Mouse (Mus musculus): ENCODE measurements around the gene Spg7. TPM values are rescaled to one million over a fixed set of nuclear protein-coding genes. Genes with fewer than 3 reads are reported as not detected.

The Spg7 gene
- polyA plus RNA-seq, 1 experiment, result 65.1 TPM

- Histone ChIP-seq H3K27ac (ENCODE audit: insufficient read depth, low read depth, low read length) (no peak overlapping the region), H3K4me3 (ENCODE audit: insufficient read depth, low read length) (no peak overlapping the region), H3K4me1 (ENCODE audit: control insufficient read depth, insufficient read depth, low read length) (no peaks in the 10 kb centered on the region)
- TF ChIP-seq CTCF (IDR thresholded peaks at IDR 0.05; ENCODE audit: low read depth, low read length), result no peak
- TF ChIP-seq POLR2A (IDR thresholded peaks at IDR 0.05; ENCODE audit: borderline replicate concordance, low read depth, low read length), result no peak
Observed at GRCm38 (mm10) chr8:123082993-123083392, 20.3 kb downstream of the Spg7 start.

DNA sequence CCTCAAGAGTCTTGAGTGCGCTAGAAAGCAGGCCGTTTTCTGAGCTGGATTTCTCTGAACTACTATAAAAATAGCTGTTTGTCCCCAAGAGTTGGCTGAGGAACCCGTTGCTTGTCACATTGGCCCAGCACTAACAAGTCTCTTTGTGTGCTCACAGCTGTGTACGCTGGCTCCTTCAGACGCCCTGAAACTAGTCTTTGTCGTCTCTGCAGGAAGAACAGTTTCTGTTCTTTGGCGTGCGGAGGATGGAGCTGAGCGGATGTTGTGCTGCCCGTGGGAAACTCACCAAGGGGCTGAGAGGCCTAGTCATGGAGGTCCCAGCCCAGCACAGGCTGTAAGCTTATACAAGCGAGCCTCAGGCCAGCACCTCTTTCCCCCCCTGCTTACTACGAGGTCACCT is 20.9 kb downstream of the Spg7 start:
- Histone ChIP-seq H3K4me3 (ENCODE audit: insufficient read depth, low read length) (no peak overlapping the region), H3K4me1 (ENCODE audit: control insufficient read depth, insufficient read depth, low read length) (no peaks in the 10 kb centered on the region), H3K27ac (ENCODE audit: insufficient read depth, low read depth, low read length) (no peak overlapping the region)
- no peak for TF ChIP-seq CTCF (IDR thresholded peaks at IDR 0.05; ENCODE audit: low read depth, low read length)
- no peak for TF ChIP-seq POLR2A (IDR thresholded peaks at IDR 0.05; ENCODE audit: borderline replicate concordance, low read depth, low read length)

DNA sequence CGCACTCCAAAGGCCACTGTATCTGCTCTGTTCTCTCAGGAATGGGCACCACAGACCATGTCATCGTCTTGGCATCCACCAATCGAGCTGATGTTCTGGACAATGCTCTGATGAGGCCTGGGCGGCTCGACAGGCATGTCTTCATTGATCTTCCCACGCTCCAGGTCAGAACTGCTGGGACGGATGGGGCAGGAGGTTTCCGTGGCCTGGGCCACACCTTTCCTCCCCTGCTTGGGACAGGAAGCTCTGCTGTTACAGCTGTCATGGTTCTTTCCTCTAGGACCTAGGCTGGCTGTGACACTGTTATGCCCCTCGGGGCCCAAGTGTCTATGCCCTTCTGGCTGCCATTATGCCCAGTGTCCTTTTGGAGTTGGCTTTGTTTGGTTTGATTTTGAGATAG is 24.5 kb downstream of the Spg7 start:
- H3K4me3 ChIP-seq (ENCODE audit: insufficient read depth, low read length), result no peak overlapping the region
- no peaks in the 10 kb centered on the region for H3K4me1 ChIP-seq (ENCODE audit: control insufficient read depth, insufficient read depth, low read length)
- TF ChIP-seq CTCF (IDR thresholded peaks at IDR 0.05; ENCODE audit: low read depth, low read length) (no peak), POLR2A (IDR thresholded peaks at IDR 0.05; ENCODE audit: borderline replicate concordance, low read depth, low read length) (no peak)
- no peak overlapping the region for H3K27ac ChIP-seq (ENCODE audit: insufficient read depth, low read depth, low read length)

DNA sequence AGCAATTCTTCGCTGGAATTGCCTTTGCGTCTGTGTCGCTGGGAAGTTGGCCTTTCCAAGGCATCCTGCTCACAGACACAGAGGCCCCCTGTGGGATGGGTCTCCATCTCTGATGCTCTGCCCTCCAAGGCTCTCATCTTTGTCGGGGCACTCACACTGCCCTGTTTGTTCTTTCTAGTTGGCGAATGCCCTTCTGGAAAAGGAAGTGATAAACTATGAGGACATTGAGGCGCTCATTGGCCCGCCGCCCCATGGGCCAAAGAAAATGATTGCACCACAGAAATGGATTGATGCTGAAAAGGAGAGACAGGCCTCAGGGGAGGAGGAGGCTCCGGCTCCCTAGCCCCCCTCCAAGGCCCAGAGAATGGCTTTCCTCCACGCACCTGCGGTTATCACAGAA is 34.5 kb downstream of the Spg7 start:
- no peak for TF ChIP-seq CTCF (IDR thresholded peaks at IDR 0.05; ENCODE audit: low read depth, low read length)
- Histone ChIP-seq H3K27ac (ENCODE audit: insufficient read depth, low read depth, low read length) (no peak overlapping the region), H3K4me3 (ENCODE audit: insufficient read depth, low read length) (no peak overlapping the region), H3K4me1 (ENCODE audit: control insufficient read depth, insufficient read depth, low read length) (peaks cover 8% of the 10 kb centered on the region)

DNA sequence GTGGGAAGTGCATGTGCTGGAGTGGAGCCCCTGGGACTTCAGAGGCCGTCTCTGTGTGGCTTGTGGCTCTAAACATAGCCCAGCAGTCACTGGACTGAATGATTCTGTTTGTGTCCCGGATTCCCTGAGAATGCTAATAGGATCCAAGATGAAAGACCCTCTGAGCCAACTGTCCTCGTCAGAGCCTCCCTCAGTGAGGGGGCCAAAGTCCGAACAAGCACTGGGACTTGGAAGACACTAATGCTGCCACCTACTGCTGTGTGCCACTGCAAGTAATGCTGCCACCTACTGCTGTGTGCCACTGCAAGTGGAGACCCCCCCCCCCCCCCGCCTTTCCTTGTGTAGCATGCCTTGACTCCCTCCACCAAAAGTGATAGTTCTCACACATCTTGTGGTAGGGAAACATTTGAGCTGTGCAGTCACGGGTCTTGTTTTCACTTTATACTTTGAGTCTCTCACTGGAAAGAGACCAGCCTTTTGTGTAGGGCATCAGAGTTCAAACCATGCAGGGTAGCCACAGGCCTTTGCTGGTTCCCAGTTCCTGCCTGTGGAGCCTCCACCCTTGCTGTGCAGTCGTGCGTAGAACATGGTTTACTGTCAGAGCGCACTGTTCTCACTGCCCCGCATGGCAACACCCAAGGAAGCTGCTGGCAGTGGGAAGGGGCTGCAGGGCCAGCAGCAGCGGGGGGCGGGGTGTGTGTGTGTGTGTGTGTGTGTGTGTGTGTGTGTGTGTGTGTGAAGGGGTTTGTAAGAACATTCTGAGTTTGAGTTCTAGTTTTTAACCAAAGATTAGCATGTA is 35.2 kb downstream of the Spg7 start:
- no peak overlapping the region for H3K27ac ChIP-seq (ENCODE audit: insufficient read depth, low read depth, low read length)
- H3K4me1 ChIP-seq (ENCODE audit: control insufficient read depth, insufficient read depth, low read length), result peaks cover 8% of the 10 kb centered on the region
- TF ChIP-seq POLR2A (IDR thresholded peaks at IDR 0.05; ENCODE audit: borderline replicate concordance, low read depth, low read length) (no peak), CTCF (IDR thresholded peaks at IDR 0.05; ENCODE audit: low read depth, low read length) (no peak)
- H3K4me3 ChIP-seq (ENCODE audit: insufficient read depth, low read length), result no peak overlapping the region

DNA sequence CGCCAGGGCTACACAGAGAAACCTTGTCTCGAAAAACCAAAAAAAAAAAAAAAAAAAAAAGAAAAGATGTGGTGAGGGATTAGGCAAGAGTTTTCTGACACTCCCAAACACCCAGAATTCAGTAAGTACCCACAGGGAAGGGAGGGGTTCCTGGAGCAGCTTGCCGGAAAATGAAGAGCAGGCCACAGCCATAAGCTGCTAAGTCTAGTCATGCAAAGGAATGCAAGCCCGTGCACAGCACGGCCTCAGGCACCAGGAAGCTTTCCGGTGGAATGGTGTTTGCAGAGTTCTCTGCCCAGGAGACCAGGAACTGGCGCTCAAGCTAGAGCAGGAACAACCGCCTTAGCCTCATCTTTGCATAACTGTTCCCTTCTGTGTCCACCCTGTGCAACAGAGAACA is 37.5 kb downstream of the Spg7 start:
- no peak overlapping the region for H3K4me3 ChIP-seq (ENCODE audit: insufficient read depth, low read length)

DNA sequence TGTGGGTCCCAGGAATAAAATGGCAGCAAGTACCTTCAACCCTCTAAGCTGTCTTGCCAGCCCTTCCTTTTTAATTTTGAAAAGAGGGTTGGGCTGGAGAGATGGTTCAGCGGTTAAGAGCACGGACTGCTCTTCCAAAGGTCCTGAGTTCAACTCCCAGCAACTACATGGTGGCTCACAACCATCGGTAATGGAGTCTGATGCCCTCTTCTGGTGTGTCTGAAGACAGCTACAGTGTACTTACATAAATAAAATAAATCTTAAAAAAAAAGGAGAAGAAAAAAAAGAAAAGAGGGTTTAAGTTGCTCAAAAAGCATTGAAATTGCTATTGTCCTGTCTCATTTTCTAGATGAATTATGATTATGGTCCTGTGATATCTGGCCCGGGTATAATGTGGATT is 38.5 kb downstream of the Spg7 start:
- TF ChIP-seq POLR2A (IDR thresholded peaks at IDR 0.05; ENCODE audit: borderline replicate concordance, low read depth, low read length), result no peak
- no peak for TF ChIP-seq CTCF (IDR thresholded peaks at IDR 0.05; ENCODE audit: low read depth, low read length)
- peaks cover 10% of the 10 kb centered on the region for H3K4me1 ChIP-seq (ENCODE audit: control insufficient read depth, insufficient read depth, low read length)
- no peak overlapping the region for H3K27ac ChIP-seq (ENCODE audit: insufficient read depth, low read depth, low read length)
- H3K4me3 ChIP-seq (ENCODE audit: insufficient read depth, low read length), result no peak overlapping the region

More for the DNA sequence above, 37.5 kb downstream of the Spg7 start:
- Histone ChIP-seq H3K4me1 (ENCODE audit: control insufficient read depth, insufficient read depth, low read length) (peaks cover 10% of the 10 kb centered on the region), H3K27ac (ENCODE audit: insufficient read depth, low read depth, low read length) (no peak overlapping the region)
- TF ChIP-seq POLR2A (IDR thresholded peaks at IDR 0.05; ENCODE audit: borderline replicate concordance, low read depth, low read length), result no peak
- no peak for TF ChIP-seq CTCF (IDR thresholded peaks at IDR 0.05; ENCODE audit: low read depth, low read length)

DNA sequence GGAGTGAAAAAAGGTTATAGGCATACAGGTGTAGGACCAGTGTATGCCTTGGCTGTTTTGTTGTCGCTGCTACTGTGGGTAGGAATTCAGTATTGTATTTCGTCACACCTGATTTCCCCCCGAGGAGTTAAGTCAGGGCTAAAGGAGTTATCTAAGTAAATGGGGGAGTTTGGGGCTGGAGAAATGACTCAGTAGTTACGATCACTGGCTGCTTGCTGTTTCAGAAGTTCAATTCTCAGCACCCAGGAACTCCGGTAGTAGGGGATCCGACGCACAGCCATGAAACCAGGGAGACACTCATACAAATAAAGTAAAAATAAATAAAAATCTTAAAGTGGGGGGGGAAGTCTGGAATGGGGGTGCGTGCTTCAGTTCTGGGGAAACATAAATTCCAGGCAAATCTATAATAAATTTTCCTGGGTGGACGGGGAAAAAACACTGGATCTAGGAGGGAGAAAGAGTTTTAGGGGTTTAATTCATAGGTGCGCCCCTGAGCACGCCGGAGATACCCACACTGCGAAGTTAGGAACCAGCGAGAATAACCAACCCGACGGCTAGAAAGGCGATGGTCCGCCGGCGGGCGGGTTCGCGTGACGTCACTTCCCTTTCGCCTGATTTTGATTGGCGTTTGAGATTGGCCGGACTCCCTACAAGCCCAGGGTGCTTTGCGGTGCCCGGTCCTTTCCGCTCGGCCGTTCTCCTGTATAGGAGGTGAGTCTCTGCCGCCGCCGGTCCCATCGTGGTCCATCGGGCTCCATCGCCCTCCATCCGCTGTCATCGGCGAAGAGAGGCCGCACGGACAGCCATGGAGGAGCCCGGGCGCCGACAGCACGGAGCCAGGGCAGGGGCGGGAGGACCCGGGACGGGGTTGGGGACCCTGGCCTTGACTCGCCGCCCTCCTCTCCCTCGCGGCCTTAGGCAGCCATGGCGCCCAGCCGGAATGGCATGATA is 39.3 kb downstream of the Spg7 start, which contains the start of gene Rpl13:
Gene Rpl13 (plus strand): TSS at position 616 of the 951 bp plus-strand sequence.
- H3K4me3 ChIP-seq (ENCODE audit: insufficient read depth, low read length), result peak within 1 kb of the TSS; percentile 95
- H3K27ac ChIP-seq (ENCODE audit: insufficient read depth, low read depth, low read length), result peak within 1 kb of the TSS; percentile 76
- peaks cover 10% of the 10 kb centered on the region for H3K4me1 ChIP-seq (ENCODE audit: control insufficient read depth, insufficient read depth, low read length)
- no peak for TF ChIP-seq CTCF (IDR thresholded peaks at IDR 0.05; ENCODE audit: low read depth, low read length)
- TF ChIP-seq POLR2A (IDR thresholded peaks at IDR 0.05; ENCODE audit: borderline replicate concordance, low read depth, low read length), result no peak

- Histone ChIP-seq H3K4me1 (ENCODE audit: control insufficient read depth, insufficient read depth, low read length) (peaks cover 10% of the 10 kb centered on the region), H3K27ac (ENCODE audit: insufficient read depth, low read depth, low read length) (peak overlapping the region; percentile 76), H3K4me3 (ENCODE audit: insufficient read depth, low read length) (peak overlapping the region; percentile 95)
Observed at GRCm38 (mm10) chr8:123102855-123103254, 40.1 kb downstream of the Spg7 start.

GRCm38 (mm10) chr8:123103285-123103684 is 40.5 kb downstream of the Spg7 start:
- Histone ChIP-seq H3K27ac (ENCODE audit: insufficient read depth, low read depth, low read length) (peak overlapping the region; percentile 76), H3K4me1 (ENCODE audit: control insufficient read depth, insufficient read depth, low read length) (peaks cover 10% of the 10 kb centered on the region), H3K4me3 (ENCODE audit: insufficient read depth, low read length) (peak overlapping the region; percentile 95)
- TF ChIP-seq POLR2A (IDR thresholded peaks at IDR 0.05; ENCODE audit: borderline replicate concordance, low read depth, low read length) (no peak), CTCF (IDR thresholded peaks at IDR 0.05; ENCODE audit: low read depth, low read length) (no peak)

Measured in bone marrow macrophage, adult 2 months (primary cell).